Mouse (Mus musculus): Measurements from ENCODE around the gene Tbc1d30. TPM values are rescaled to one million over a fixed set of nuclear protein-coding genes. Genes with fewer than 3 reads are reported as not detected.

Gene Tbc1d30
- polyA plus RNA-seq, 1 experiment from 2014 or later: 4.1 TPM

DNA sequence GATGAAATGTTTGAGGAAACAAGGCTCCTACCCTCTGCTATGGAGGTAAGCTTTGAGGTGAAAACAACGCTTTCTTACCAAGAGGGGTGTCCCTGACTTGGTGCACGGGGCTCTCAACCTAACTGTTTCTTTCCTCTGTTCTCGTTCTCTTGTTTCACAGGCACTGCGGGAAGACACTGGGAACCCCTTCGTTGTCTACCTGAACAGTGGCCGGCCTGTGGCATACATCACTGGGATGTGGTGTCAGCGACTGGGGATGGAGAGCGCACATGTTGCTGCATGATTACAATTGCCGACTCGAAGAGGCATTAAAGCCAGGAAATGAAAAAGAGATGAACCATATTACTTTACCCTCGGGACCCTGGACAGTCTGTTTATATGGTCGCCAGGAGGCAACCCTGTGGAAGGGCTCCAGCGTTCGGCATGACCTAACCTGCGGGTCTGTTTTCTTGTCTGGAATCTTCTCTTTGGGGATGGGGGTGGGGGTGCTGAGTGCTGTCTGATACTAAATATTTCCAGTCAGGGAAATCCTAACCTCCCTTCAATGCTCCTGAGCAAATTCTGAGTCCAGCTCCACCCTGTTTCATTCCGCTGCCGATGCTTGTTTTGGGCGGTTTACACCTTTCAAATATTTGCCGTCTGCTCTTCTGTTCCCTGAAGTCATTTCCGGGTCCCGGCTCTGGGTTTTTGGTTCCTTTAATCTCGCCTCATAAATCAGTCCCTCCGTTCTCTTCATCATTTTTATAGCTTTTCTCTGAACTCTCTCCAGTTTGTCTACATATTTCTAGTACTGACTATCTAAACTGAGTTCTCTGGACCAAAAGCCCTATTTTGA, 107.5 kb downstream of the Tbc1d30 start:
- no peak for ATAC-seq (ENCODE audit: low FRiP score, low TSS enrichment)
- Histone ChIP-seq H3K27ac (replicated peaks) (no peak overlapping the region; the same call in 1 of the 2 replicates), H3K9ac (ENCODE audit: low read length) (no peak overlapping the region), H3K4me2 (replicated peaks; ENCODE audit: low read depth) (no peak overlapping the region), H3K4me3 (ENCODE audit: low read depth, low read length) (no peak overlapping the region), H3K27me3 (ENCODE audit: control insufficient read depth, insufficient read depth, low read length) (no peaks in the 10 kb centered on the region), H3K9me3 (ENCODE audit: control insufficient read depth, low read length) (no peaks in the 10 kb centered on the region), H3K36me3 (ENCODE audit: control insufficient read depth, insufficient read depth, low read length) (no peaks in the 10 kb centered on the region), H3K4me1 (replicated peaks; ENCODE audit: control insufficient read depth, insufficient read depth) (no peaks in the 10 kb centered on the region)
- TF ChIP-seq EP300 (optimal IDR thresholded peaks at IDR 0.05): no peak
- TF ChIP-seq CTCF (IDR thresholded peaks at IDR 0.05; ENCODE audit: low read depth): no peak
- 40% methylated on average over 23 of the region's 23 CpGs for WGBS
- no peak for DNase-seq (ENCODE audit: low spot score)

DNA sequence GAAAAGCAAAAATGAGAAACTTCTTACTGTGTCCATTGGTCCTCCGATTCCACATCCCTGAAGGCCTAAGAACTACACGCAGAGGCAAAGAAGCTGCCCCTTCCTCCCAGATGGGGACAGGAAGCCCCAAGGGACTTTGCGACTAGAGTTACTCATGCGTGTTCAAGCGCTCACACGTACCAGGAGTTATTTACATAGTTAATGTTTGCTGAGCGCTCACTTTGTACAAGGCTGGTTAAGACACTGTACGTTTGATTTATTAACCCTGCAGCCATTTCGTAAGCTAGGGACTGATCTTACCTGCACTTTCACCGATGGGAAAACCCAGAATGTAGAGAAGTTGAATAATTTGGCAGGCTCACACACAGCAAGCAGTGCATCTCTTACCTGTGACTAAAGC, 108.5 kb downstream of the Tbc1d30 start:
- Histone ChIP-seq H3K27ac (replicated peaks) (no peak overlapping the region), H3K36me3 (ENCODE audit: control insufficient read depth, insufficient read depth, low read length) (no peaks in the 10 kb centered on the region), H3K27me3 (ENCODE audit: control insufficient read depth, insufficient read depth, low read length) (no peaks in the 10 kb centered on the region), H3K9me3 (ENCODE audit: control insufficient read depth, low read length) (no peaks in the 10 kb centered on the region), H3K4me1 (replicated peaks; ENCODE audit: control insufficient read depth, insufficient read depth) (no peaks in the 10 kb centered on the region), H3K4me2 (replicated peaks; ENCODE audit: low read depth) (no peak overlapping the region), H3K9ac (ENCODE audit: low read length) (no peak overlapping the region), H3K4me3 (ENCODE audit: low read depth, low read length) (no peak overlapping the region)
- ATAC-seq (ENCODE audit: low FRiP score, low TSS enrichment): peak; percentile 73; the same call in 1 of the 2 replicates
- 49% methylated on average over 10 of the region's 10 CpGs for WGBS
- TF ChIP-seq EP300 (optimal IDR thresholded peaks at IDR 0.05) (no peak), CTCF (IDR thresholded peaks at IDR 0.05; ENCODE audit: low read depth) (no peak)
- no peak for DNase-seq (ENCODE audit: low spot score)

DNA sequence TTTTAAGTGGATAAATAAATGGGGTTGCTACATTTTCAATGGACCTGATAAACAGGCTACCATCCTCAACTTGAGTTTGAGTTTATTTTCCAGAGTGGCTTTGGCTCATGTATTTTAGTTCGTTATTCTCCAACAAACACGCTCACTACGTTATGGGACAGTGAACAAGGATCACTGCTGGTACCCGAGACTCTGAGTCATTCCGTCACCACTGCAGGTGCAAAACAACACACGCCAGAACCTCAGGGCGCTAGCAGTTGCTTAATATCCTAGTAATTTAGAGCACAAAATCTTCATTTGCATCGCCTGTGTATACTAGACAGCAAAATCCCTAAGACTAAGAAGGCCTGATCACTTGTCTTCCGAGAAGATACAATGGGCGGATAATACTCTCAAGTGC, 112.0 kb downstream of the Tbc1d30 start:
- Histone ChIP-seq H3K4me2 (replicated peaks; ENCODE audit: low read depth) (no peak overlapping the region), H3K4me1 (replicated peaks; ENCODE audit: control insufficient read depth, insufficient read depth) (no peaks in the 10 kb centered on the region), H3K27ac (replicated peaks) (no peak overlapping the region), H3K27me3 (ENCODE audit: control insufficient read depth, insufficient read depth, low read length) (no peaks in the 10 kb centered on the region), H3K9ac (ENCODE audit: low read length) (no peak overlapping the region), H3K36me3 (ENCODE audit: control insufficient read depth, insufficient read depth, low read length) (no peaks in the 10 kb centered on the region), H3K9me3 (ENCODE audit: control insufficient read depth, low read length) (no peaks in the 10 kb centered on the region), H3K4me3 (ENCODE audit: low read depth, low read length) (no peak overlapping the region)
- ATAC-seq (ENCODE audit: low FRiP score, low TSS enrichment) (no peak), DNase-seq (ENCODE audit: low spot score) (no peak)
- TF ChIP-seq EP300 (optimal IDR thresholded peaks at IDR 0.05): no peak
- TF ChIP-seq CTCF (IDR thresholded peaks at IDR 0.05; ENCODE audit: low read depth): no peak
- WGBS: 82% methylated on average over 10 of the region's 10 CpGs

DNA sequence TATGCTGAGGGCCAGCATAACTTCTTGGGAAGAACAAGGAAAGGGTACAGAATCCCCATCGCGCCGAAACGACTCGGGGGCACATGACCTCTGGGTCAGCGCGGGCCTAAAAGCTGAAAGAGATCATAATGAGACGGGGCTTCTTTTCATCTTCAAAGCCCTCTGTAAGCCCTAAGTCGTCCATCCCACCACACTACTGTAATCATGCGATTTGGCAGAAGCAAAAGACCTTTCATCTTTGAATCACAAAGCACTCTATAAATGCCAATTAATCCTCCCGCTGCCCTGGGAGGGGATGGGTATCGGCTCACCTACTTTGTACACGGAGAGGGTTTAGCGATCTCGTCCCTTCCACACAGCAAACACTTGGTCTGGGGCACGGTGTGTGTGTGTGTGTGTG, 112.5 kb downstream of the Tbc1d30 start:
- ATAC-seq (ENCODE audit: low FRiP score, low TSS enrichment) (no peak), DNase-seq (ENCODE audit: low spot score) (no peak)
- no peak overlapping the region for H3K4me3 ChIP-seq (ENCODE audit: low read depth, low read length)
- TF ChIP-seq EP300 (optimal IDR thresholded peaks at IDR 0.05): no peak
- no peak for TF ChIP-seq CTCF (IDR thresholded peaks at IDR 0.05; ENCODE audit: low read depth)
- no peak overlapping the region for H3K4me2 ChIP-seq (replicated peaks; ENCODE audit: low read depth)
- no peaks in the 10 kb centered on the region for H3K36me3 ChIP-seq (ENCODE audit: control insufficient read depth, insufficient read depth, low read length)
- H3K4me1 ChIP-seq (replicated peaks; ENCODE audit: control insufficient read depth, insufficient read depth): no peaks in the 10 kb centered on the region
- no peak overlapping the region for H3K9ac ChIP-seq (ENCODE audit: low read length)
- no peaks in the 10 kb centered on the region for H3K9me3 ChIP-seq (ENCODE audit: control insufficient read depth, low read length)
- H3K27me3 ChIP-seq (ENCODE audit: control insufficient read depth, insufficient read depth, low read length): no peaks in the 10 kb centered on the region
- 58% methylated on average over 16 of the region's 16 CpGs for WGBS
- H3K27ac ChIP-seq (replicated peaks): no peak overlapping the region

DNA sequence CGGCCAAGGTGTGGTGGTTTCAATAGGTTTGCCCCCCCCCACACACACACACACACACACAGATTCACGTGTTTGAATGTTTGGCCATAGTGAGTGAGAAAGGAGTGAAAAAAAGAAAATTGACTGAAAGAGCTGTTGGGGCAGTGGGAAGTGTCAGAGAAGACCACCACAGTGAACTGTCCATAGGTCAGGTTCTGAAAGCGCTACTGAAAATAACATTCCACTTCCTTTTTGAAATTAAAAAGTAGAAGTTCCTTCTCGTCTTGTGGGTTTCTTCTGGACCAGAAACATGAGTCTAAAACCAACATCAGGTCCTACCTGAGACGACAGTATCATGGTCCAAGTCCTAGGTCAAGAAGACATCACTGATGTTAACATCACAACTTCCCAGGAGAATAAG, 113.7 kb downstream of the Tbc1d30 start:
- TF ChIP-seq CTCF (IDR thresholded peaks at IDR 0.05; ENCODE audit: low read depth) (no peak), EP300 (optimal IDR thresholded peaks at IDR 0.05) (no peak)
- ATAC-seq (ENCODE audit: low FRiP score, low TSS enrichment): no peak
- H3K27ac ChIP-seq (replicated peaks): no peak overlapping the region
- H3K27me3 ChIP-seq (ENCODE audit: control insufficient read depth, insufficient read depth, low read length): no peaks in the 10 kb centered on the region
- no peaks in the 10 kb centered on the region for H3K4me1 ChIP-seq (replicated peaks; ENCODE audit: control insufficient read depth, insufficient read depth)
- DNase-seq (ENCODE audit: low spot score): no peak
- H3K4me2 ChIP-seq (replicated peaks; ENCODE audit: low read depth): no peak overlapping the region
- WGBS: 81% methylated on average over 5 of the region's 5 CpGs
- no peak overlapping the region for H3K4me3 ChIP-seq (ENCODE audit: low read depth, low read length)
- no peak overlapping the region for H3K9ac ChIP-seq (ENCODE audit: low read length)
- no peaks in the 10 kb centered on the region for H3K9me3 ChIP-seq (ENCODE audit: control insufficient read depth, low read length)
- no peaks in the 10 kb centered on the region for H3K36me3 ChIP-seq (ENCODE audit: control insufficient read depth, insufficient read depth, low read length)

DNA sequence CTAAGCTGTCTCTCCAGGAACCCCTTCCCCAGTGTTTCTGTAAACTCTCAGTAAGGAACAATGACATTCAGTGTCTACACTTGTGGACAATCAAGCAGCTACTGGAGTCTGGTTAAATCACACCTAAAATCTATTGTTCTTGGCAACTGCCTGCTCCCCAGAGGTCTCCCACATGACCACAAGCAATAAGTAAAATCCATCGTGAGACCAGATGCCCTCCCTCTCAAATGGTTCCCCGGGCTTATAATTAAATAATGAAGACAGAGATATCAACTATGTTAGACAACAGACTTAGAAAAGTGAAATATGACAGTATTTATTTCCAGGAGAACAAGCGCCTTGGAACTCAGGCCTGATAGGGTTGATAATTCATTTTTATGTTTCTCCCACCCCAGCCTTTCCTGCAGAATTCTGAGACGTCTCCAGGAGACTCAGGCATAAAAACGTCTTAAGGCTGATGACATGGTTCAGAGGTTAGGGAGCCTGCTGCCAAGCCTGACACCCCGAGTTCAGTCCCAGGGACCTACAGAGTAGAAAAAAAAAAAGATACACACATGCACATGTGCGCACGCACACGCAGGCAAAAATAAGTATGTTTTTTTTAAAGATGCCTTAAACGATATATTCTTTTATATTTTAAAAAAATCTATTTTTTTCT, 115.8 kb downstream of the Tbc1d30 start:
- DNase-seq (ENCODE audit: low spot score): no peak
- ATAC-seq (ENCODE audit: low FRiP score, low TSS enrichment): no peak
- no peak overlapping the region for H3K4me3 ChIP-seq (ENCODE audit: low read depth, low read length)
- H3K4me2 ChIP-seq (replicated peaks; ENCODE audit: low read depth): no peak overlapping the region
- no peaks in the 10 kb centered on the region for H3K9me3 ChIP-seq (ENCODE audit: control insufficient read depth, low read length)
- TF ChIP-seq CTCF (IDR thresholded peaks at IDR 0.05; ENCODE audit: low read depth) (no peak), EP300 (optimal IDR thresholded peaks at IDR 0.05) (no peak)
- no peaks in the 10 kb centered on the region for H3K36me3 ChIP-seq (ENCODE audit: control insufficient read depth, insufficient read depth, low read length)
- no peak overlapping the region for H3K9ac ChIP-seq (ENCODE audit: low read length)
- H3K4me1 ChIP-seq (replicated peaks; ENCODE audit: control insufficient read depth, insufficient read depth): no peaks in the 10 kb centered on the region
- H3K27me3 ChIP-seq (ENCODE audit: control insufficient read depth, insufficient read depth, low read length): no peaks in the 10 kb centered on the region
- 63% methylated on average over 10 of the region's 10 CpGs for WGBS
- H3K27ac ChIP-seq (replicated peaks): no peak overlapping the region
